Mouse (Mus musculus): ENCODE data around the gene Gstt2. TPM values are rescaled to one million over a fixed set of nuclear protein-coding genes. Genes with fewer than 3 reads are reported as not detected.

The Gstt2 gene
- total RNA-seq, 1 experiment, result 17.8 TPM

DNA sequence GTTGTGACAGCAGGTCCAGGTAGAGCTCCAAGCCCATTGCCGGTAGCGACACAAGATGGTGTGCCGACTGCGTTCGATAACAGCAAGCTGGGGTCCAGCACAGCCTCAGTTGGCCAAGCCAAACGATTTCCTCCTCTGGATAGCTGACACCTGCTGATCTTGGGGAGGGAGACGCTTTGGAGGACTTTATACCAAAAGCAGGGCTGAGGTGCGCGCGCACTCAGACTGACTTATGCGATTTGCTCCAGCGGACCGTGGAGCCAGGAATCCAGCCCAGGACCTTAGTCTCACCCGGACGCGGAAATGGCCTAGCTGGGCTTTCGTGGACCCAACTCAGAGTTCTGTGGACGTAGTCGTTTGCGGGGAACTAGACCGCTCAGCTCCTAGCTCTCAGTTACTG is 3.0 kb downstream of the Gstt2 start:
- Histone ChIP-seq H3K27ac (ENCODE audit: insufficient read depth, low read depth, low read length, poor library complexity, severe bottlenecking) (peak overlapping the region; percentile 65), H3K4me1 (ENCODE audit: control insufficient read depth in 2 of 2, insufficient read depth in 2 of 2, low read length in 2 of 2, poor library complexity in 1 of 2) (peaks cover 3 to 20% of the 10 kb centered on the region in 2 experiments), H3K9ac (ENCODE audit: insufficient read depth, low read depth, low read length, poor library complexity, severe bottlenecking) (peak overlapping the region; percentile 83), H3K36me3 (ENCODE audit: control insufficient read depth, insufficient read depth, low read length, poor library complexity, severe bottlenecking) (peaks cover 3% of the 10 kb centered on the region; the same call in 1 of the 2 replicates), H3K4me3 (ENCODE audit: insufficient read depth in 1 of 2, low read depth in 1 of 2, low read length in 2 of 2, poor library complexity in 1 of 2, severe bottlenecking in 1 of 2) (peak overlapping the region; percentile 79 to 84), H3K9me3 (ENCODE audit: control insufficient read depth, insufficient read depth, low read depth, low read length) (no peaks in the 10 kb centered on the region)
- in situ Hi-C loops (cut with MboI; ENCODE audit: low sequenced_read_pairs in 2 of 2, unreplicated experiment in 2 of 2), result no loop called here
- DNase-seq (ENCODE audit: low read depth, low spot score), result no peak
- TF ChIP-seq ZC3H11A (IDR thresholded peaks at IDR 0.05; ENCODE audit: borderline replicate concordance, low read depth, low read length) (no peak), CHD2 (IDR thresholded peaks at IDR 0.05; ENCODE audit: low read depth, low read length) (no peak)

DNA sequence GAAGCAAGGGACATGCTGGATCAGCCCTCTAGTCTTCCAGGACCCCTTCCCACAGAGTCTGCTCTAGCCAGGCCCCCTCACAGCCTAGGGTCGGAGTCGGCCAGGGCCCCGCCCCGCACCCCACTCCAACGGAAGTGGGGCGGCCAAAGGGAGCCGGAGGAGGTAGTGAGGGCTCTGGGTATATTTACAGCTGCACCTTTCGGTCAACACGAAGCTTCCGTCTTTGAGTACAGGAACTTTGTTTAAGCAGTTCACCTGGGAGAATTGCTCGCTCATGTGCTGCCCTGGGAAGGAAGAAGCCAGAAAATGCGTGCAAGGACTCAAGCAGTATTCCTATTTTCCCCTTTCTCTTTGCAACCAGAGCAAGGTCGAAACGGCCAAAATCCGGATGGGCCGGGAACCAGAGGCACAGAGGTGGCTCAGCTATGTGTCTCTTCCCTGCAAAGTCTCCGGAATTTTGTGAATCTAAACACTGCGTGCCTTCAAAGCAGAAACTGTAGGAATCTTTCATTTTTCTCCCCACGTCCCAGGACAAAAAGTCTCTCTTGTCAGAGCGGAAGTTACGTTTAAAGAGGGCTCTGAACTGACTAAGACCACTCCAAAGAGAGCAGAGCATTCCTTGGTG is 3.7 kb downstream of the Gstt2 start:
- Histone ChIP-seq H3K9ac (ENCODE audit: insufficient read depth, low read depth, low read length, poor library complexity, severe bottlenecking) (peak overlapping the region; percentile 83), H3K4me1 (ENCODE audit: control insufficient read depth in 2 of 2, insufficient read depth in 2 of 2, low read length in 2 of 2, poor library complexity in 1 of 2) (peaks cover 3 to 16% of the 10 kb centered on the region in 2 experiments), H3K4me3 (ENCODE audit: insufficient read depth in 1 of 2, low read depth in 1 of 2, low read length in 2 of 2, poor library complexity in 1 of 2, severe bottlenecking in 1 of 2) (peak overlapping the region; percentile 79 to 84), H3K9me3 (ENCODE audit: control insufficient read depth, insufficient read depth, low read depth, low read length) (no peaks in the 10 kb centered on the region), H3K36me3 (ENCODE audit: control insufficient read depth, insufficient read depth, low read length, poor library complexity, severe bottlenecking) (peaks cover 3% of the 10 kb centered on the region; the same call in 1 of the 2 replicates), H3K27ac (ENCODE audit: insufficient read depth, low read depth, low read length, poor library complexity, severe bottlenecking) (peak overlapping the region; percentile 46; the same call in 1 of the 2 replicates)
- DNase-seq (ENCODE audit: low read depth, low spot score), result no peak
- in situ Hi-C loops (cut with MboI; ENCODE audit: low sequenced_read_pairs in 2 of 2, unreplicated experiment in 2 of 2), result no loop called here
- TF ChIP-seq CHD2 (IDR thresholded peaks at IDR 0.05; ENCODE audit: low read depth, low read length), result no peak
- TF ChIP-seq ZNF384 (IDR thresholded peaks at IDR 0.05; ENCODE audit: low read depth, low read length), result no peak

DNA sequence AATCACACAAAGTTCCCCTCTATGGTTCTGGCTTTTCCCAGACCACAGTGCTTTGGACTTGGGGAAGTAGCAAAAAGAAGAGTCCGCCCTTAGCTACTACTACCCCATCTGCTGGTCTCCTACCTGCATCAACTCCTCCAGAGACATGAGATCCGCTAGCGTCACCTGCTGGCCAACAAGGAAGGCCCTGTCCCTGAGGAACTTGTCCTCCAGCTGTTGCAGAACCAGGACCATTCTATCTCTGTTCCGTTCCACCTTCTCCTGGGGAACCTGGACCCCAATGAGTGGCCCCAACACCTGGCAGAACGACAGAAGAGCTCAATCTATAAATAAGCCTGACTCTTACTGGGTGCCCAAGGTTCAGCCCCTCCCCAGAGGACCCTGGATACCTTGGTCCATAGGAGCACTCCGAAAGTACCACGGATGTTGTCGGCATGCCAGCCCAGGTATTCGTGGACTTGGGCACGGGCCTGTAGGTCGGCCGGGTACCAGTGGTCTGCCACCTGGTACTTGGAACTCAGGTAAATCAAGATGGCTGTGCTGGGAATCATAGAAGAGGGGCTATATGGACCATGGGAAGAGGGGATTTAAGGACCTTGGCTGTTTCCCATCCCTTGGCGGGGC is 4.8 kb downstream of the Gstt2 start:
- no peak for DNase-seq (ENCODE audit: low read depth, low spot score)
- in situ Hi-C loops (cut with MboI; ENCODE audit: low sequenced_read_pairs in 2 of 2, unreplicated experiment in 2 of 2), result no loop called here
- Histone ChIP-seq H3K4me3 (ENCODE audit: insufficient read depth in 1 of 2, low read depth in 1 of 2, low read length in 2 of 2, poor library complexity in 1 of 2, severe bottlenecking in 1 of 2) (no peak overlapping the region), H3K9me3 (ENCODE audit: control insufficient read depth, insufficient read depth, low read depth, low read length) (no peaks in the 10 kb centered on the region), H3K27ac (ENCODE audit: insufficient read depth, low read depth, low read length, poor library complexity, severe bottlenecking) (peak overlapping the region; percentile 13; the same call in 1 of the 2 replicates), H3K9ac (ENCODE audit: insufficient read depth, low read depth, low read length, poor library complexity, severe bottlenecking) (no peak overlapping the region), H3K4me1 (ENCODE audit: control insufficient read depth in 2 of 2, insufficient read depth in 2 of 2, low read length in 2 of 2, poor library complexity in 1 of 2) (peaks cover 3 to 12% of the 10 kb centered on the region in 2 experiments), H3K36me3 (ENCODE audit: control insufficient read depth, insufficient read depth, low read length, poor library complexity, severe bottlenecking) (peaks cover 3% of the 10 kb centered on the region; the same call in 1 of the 2 replicates)
- TF ChIP-seq CHD2 (IDR thresholded peaks at IDR 0.05; ENCODE audit: low read depth, low read length) (no peak), ZC3H11A (IDR thresholded peaks at IDR 0.05; ENCODE audit: borderline replicate concordance, low read depth, low read length) (peak; percentile 78)

DNA sequence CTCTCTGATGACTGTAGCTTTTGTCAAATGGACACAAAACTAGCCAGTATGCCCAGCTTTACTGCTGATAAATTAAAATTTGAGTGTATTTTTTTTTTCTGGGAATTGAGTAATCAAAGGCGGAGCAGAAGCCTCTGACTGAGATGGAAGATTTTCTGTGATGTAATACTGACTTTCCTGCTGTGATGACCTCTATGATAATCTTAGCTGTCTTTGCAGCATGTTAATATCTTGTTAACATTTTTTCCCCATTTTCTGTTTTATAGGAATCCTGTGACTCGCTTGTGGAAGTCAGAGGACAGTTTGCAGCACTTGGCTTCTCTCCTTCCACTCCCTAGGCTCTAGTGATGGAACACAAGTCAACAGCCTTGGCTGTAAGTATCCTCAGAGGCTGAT is 7.0 kb downstream of the Gstt2 start:
- Histone ChIP-seq H3K36me3 (ENCODE audit: control insufficient read depth, insufficient read depth, low read length, poor library complexity, severe bottlenecking) (peaks cover 3% of the 10 kb centered on the region; the same call in 1 of the 2 replicates), H3K27ac (ENCODE audit: insufficient read depth, low read depth, low read length, poor library complexity, severe bottlenecking) (no peak overlapping the region), H3K9ac (ENCODE audit: insufficient read depth, low read depth, low read length, poor library complexity, severe bottlenecking) (no peak overlapping the region), H3K4me1 (ENCODE audit: control insufficient read depth in 2 of 2, insufficient read depth in 2 of 2, low read length in 2 of 2, poor library complexity in 1 of 2) (peaks cover 0 to 11% of the 10 kb centered on the region in 2 experiments; a peak in 2 of 4 replicates), H3K4me3 (ENCODE audit: insufficient read depth in 1 of 2, low read depth in 1 of 2, low read length in 2 of 2, poor library complexity in 1 of 2, severe bottlenecking in 1 of 2) (no peak overlapping the region), H3K9me3 (ENCODE audit: control insufficient read depth, insufficient read depth, low read depth, low read length) (no peaks in the 10 kb centered on the region)
- in situ Hi-C loops (cut with MboI; ENCODE audit: low sequenced_read_pairs in 2 of 2, unreplicated experiment in 2 of 2), result no loop called here
- TF ChIP-seq MAFK (IDR thresholded peaks at IDR 0.05; ENCODE audit: insufficient read depth, low read depth, low read length) (no peak), HCFC1 (IDR thresholded peaks at IDR 0.05; ENCODE audit: borderline replicate concordance, insufficient read depth, low read length) (no peak), ZNF384 (IDR thresholded peaks at IDR 0.05; ENCODE audit: low read depth, low read length) (no peak), CHD2 (IDR thresholded peaks at IDR 0.05; ENCODE audit: low read depth, low read length) (no peak), ZC3H11A (IDR thresholded peaks at IDR 0.05; ENCODE audit: borderline replicate concordance, low read depth, low read length) (no peak)
- no peak for DNase-seq (ENCODE audit: low read depth, low spot score)

All from ES-E14 (cell line).